ENCODE assay signal across 8 mouse cellular contexts in genomic region chr3:50902933-50903332, GRCm38 (mm10).
DNase-seq lines count a peak whose midpoint lies in the region; ATAC-seq and TF ChIP-seq lines count a peak whose summit lies in the region.

No protein-coding gene starts in this region.

- no peaks in the 10 kb centered on the region for H3K9me3 ChIP-seq in forebrain, embryonic 10.5 days
- H3K9me3 ChIP-seq in forebrain, embryonic 16.5 days (ENCODE audit: control insufficient read depth, low read length): no peaks in the 10 kb centered on the region
- no peaks in the 10 kb centered on the region for H3K9me3 ChIP-seq in midbrain, embryonic 14.5 days (ENCODE audit: control insufficient read depth, low read length)
- no peaks in the 10 kb centered on the region for H3K9me3 ChIP-seq in midbrain, embryonic 11.5 days (ENCODE audit: control insufficient read depth, low read length)
- no peaks in the 10 kb centered on the region for H3K9me3 ChIP-seq in intestine, postnatal 0 days (ENCODE audit: control insufficient read depth)
- no peaks in the 10 kb centered on the region for H3K9me3 ChIP-seq in liver, embryonic 12.5 days (replicated peaks)

- DNase-seq in forebrain, embryonic 10.5 days (ENCODE audit: extremely low spot score, low spot score): no peak
- DNase-seq in midbrain, embryonic 14.5 days: peak; percentile 56
- DNase-seq in midbrain, embryonic 11.5 days (ENCODE audit: low spot score, missing footprints): no peak
- peak; percentile 29 to 65 for DNase-seq in layer of hippocampus, adult 8-10 months (ENCODE audit: low spot score in 2 of 2)
- DNase-seq in thymus, postnatal 0 days (ENCODE audit: low spot score): peak; percentile 81

- ATAC-seq in forebrain, embryonic 16.5 days: no peak
- no peak for ATAC-seq in midbrain, embryonic 14.5 days (ENCODE audit: low FRiP score, low TSS enrichment)
- no peak for ATAC-seq in midbrain, embryonic 11.5 days (ENCODE audit: low FRiP score)
- no peak for ATAC-seq in intestine, postnatal 0 days
- ATAC-seq in liver, embryonic 12.5 days: no peak

- H3K27ac ChIP-seq in forebrain, embryonic 10.5 days: 0 out of 2 replicates have a peak overlapping the region, but pooled peaks have one; percentile 11
- H3K27ac ChIP-seq in forebrain, embryonic 16.5 days (ENCODE audit: low read length): no peak overlapping the region
- H3K27ac ChIP-seq in midbrain, embryonic 14.5 days (replicated peaks; ENCODE audit: low read depth, low read length): no peak overlapping the region
- H3K27ac ChIP-seq in midbrain, embryonic 11.5 days (ENCODE audit: low read depth, low read length): no peak overlapping the region
- H3K27ac ChIP-seq in intestine, postnatal 0 days (ENCODE audit: low read depth, low read length): no peak overlapping the region
- no peak overlapping the region for H3K27ac ChIP-seq in liver, embryonic 12.5 days

- peaks cover 28% of the 10 kb centered on the region for H3K27me3 ChIP-seq in forebrain, embryonic 10.5 days (ENCODE audit: poor library complexity, severe bottlenecking)
- H3K27me3 ChIP-seq in forebrain, embryonic 16.5 days (replicated peaks; ENCODE audit: control insufficient read depth, insufficient read depth, low read length): no peaks in the 10 kb centered on the region
- H3K27me3 ChIP-seq in midbrain, embryonic 14.5 days (ENCODE audit: control insufficient read depth, insufficient read depth, low read length): no peaks in the 10 kb centered on the region
- no peaks in the 10 kb centered on the region for H3K27me3 ChIP-seq in midbrain, embryonic 11.5 days (ENCODE audit: control insufficient read depth, insufficient read depth, low read length)
- H3K27me3 ChIP-seq in intestine, postnatal 0 days (replicated peaks; ENCODE audit: control insufficient read depth, insufficient read depth, low read length): no peaks in the 10 kb centered on the region
- H3K27me3 ChIP-seq in liver, embryonic 12.5 days (replicated peaks): peaks cover 53% of the 10 kb centered on the region

- no peak overlapping the region for H3K4me3 ChIP-seq in forebrain, embryonic 10.5 days
- H3K4me3 ChIP-seq in forebrain, embryonic 16.5 days (replicated peaks; ENCODE audit: low read length): no peak overlapping the region
- H3K4me3 ChIP-seq in midbrain, embryonic 14.5 days (replicated peaks; ENCODE audit: low read depth, low read length): no peak overlapping the region
- H3K4me3 ChIP-seq in midbrain, embryonic 11.5 days (ENCODE audit: low read depth, low read length): no peak overlapping the region
- H3K4me3 ChIP-seq in intestine, postnatal 0 days (ENCODE audit: low read depth, low read length): no peak overlapping the region
- H3K4me3 ChIP-seq in liver, embryonic 12.5 days: no peak overlapping the region

- TF ChIP-seq CTCF in intestine, postnatal 0 days (IDR thresholded peaks at IDR 0.05; ENCODE audit: low read depth): no peak

- no peak overlapping the region for H3K4me2 ChIP-seq in forebrain, embryonic 16.5 days (ENCODE audit: low read length)
- H3K4me2 ChIP-seq in midbrain, embryonic 14.5 days (ENCODE audit: low read length): no peak overlapping the region
- H3K4me2 ChIP-seq in midbrain, embryonic 11.5 days: no peak overlapping the region
- no peak overlapping the region for H3K4me2 ChIP-seq in intestine, postnatal 0 days (replicated peaks; ENCODE audit: low read depth)
- no peak overlapping the region for H3K4me2 ChIP-seq in liver, embryonic 12.5 days

- H3K9ac ChIP-seq in forebrain, embryonic 16.5 days (replicated peaks; ENCODE audit: low read depth, low read length): no peak overlapping the region
- no peak overlapping the region for H3K9ac ChIP-seq in midbrain, embryonic 14.5 days (replicated peaks; ENCODE audit: low read length)
- no peak overlapping the region for H3K9ac ChIP-seq in midbrain, embryonic 11.5 days (ENCODE audit: low read length)
- H3K9ac ChIP-seq in intestine, postnatal 0 days (ENCODE audit: low read depth, low read length): no peak overlapping the region
- no peak overlapping the region for H3K9ac ChIP-seq in liver, embryonic 12.5 days

- no peaks in the 10 kb centered on the region for H3K36me3 ChIP-seq in forebrain, embryonic 10.5 days (replicated peaks)
- H3K36me3 ChIP-seq in forebrain, embryonic 16.5 days (ENCODE audit: control insufficient read depth, insufficient read depth): no peaks in the 10 kb centered on the region
- H3K36me3 ChIP-seq in midbrain, embryonic 14.5 days (ENCODE audit: control insufficient read depth, insufficient read depth, low read length): no peaks in the 10 kb centered on the region
- H3K36me3 ChIP-seq in midbrain, embryonic 11.5 days (ENCODE audit: control insufficient read depth, insufficient read depth, low read length): no peaks in the 10 kb centered on the region
- H3K36me3 ChIP-seq in intestine, postnatal 0 days (ENCODE audit: control insufficient read depth, insufficient read depth): no peaks in the 10 kb centered on the region
- no peaks in the 10 kb centered on the region for H3K36me3 ChIP-seq in liver, embryonic 12.5 days

- peaks cover 38% of the 10 kb centered on the region for H3K4me1 ChIP-seq in forebrain, embryonic 10.5 days
- H3K4me1 ChIP-seq in forebrain, embryonic 16.5 days (replicated peaks; ENCODE audit: control insufficient read depth, insufficient read depth, low read length): peaks cover 21% of the 10 kb centered on the region
- H3K4me1 ChIP-seq in midbrain, embryonic 14.5 days (ENCODE audit: control insufficient read depth, insufficient read depth, low read length): peaks cover 14% of the 10 kb centered on the region
- peaks cover 6% of the 10 kb centered on the region for H3K4me1 ChIP-seq in midbrain, embryonic 11.5 days (ENCODE audit: control insufficient read depth, insufficient read depth, low read length)
- no peaks in the 10 kb centered on the region; the same call in 1 of the 2 replicates for H3K4me1 ChIP-seq in intestine, postnatal 0 days (replicated peaks; ENCODE audit: control insufficient read depth, insufficient read depth, low read length)
- H3K4me1 ChIP-seq in liver, embryonic 12.5 days: 0 out of 2 replicates have a peak, but pooled peaks cover 3% of the 10 kb centered on the region

- 65% methylated on average over 7 of the region's 7 CpGs for WGBS in forebrain, embryonic 10.5 days
- WGBS in forebrain, embryonic 16.5 days: 40% methylated on average over 7 of the region's 7 CpGs
- WGBS in midbrain, embryonic 14.5 days: 58% methylated on average over 7 of the region's 7 CpGs
- WGBS in midbrain, embryonic 11.5 days: 60% methylated on average over 7 of the region's 7 CpGs
- 66% methylated on average over 7 of the region's 7 CpGs for WGBS in intestine, postnatal 0 days
- WGBS in liver, embryonic 12.5 days (ENCODE audit: insufficient replicate concordance): 54% methylated on average over 7 of the region's 7 CpGs

Comparison
In these comparisons a context has a peak if more than half of its experiments do, and no peak if none do; other contexts are left out.
1. DNase-seq: peak in midbrain, embryonic 14.5 days (single experiment), layer of hippocampus, adult 8-10 months (2 of 2) and thymus, postnatal 0 days (single experiment); none in forebrain, embryonic 10.5 days (single experiment) and midbrain, embryonic 11.5 days (single experiment).